Mouse (Mus musculus) neural tube, embryonic 12.5 days (tissue): Measurements from ENCODE around the gene Olfr819. TPM values are rescaled to one million over a fixed set of nuclear protein-coding genes. Genes with fewer than 3 reads are reported as not detected.
"Not testable (repeated sequence)": the region's sequence is repeated elsewhere in the genome, so short reads cannot be mapped to it uniquely, and the experiment has no call there.

Experiments used
- ATAC-seq: fragments of 200-750 bp; cut with Nextera tagmentation; 2 replicates; pipeline ENCODE4 v1.8.0; 2017; ENCODE audit warnings: low read depth, mild to moderate bottlenecking, moderate TSS enrichment, moderate library complexity; ENCODE audit not compliant: low FRiP score
- H3K27ac ChIP-seq: fragments of 300-500 bp; sonication (generic); 2 replicates; pipeline ENCODE4 v1.5.1; 2016
- H3K27me3 ChIP-seq: fragments of 300-500 bp; sonication (generic); replicated peaks from 2 replicates; pipeline ENCODE4 v1.6.1; 2016; ENCODE audit warnings: mild to moderate bottlenecking
- H3K36me3 ChIP-seq: fragments of 300-500 bp; sonication (generic); 2 replicates; pipeline ENCODE4 v1.6.1; 2016; ENCODE audit warnings: mild to moderate bottlenecking
- H3K4me1 ChIP-seq: fragments of 300-500 bp; sonication (generic); 2 replicates; pipeline ENCODE4 v1.6.1; 2016
- H3K4me2 ChIP-seq: fragments of 300-500 bp; sonication (generic); replicated peaks from 2 replicates; pipeline ENCODE4 v1.6.1; 2016; ENCODE audit warnings: mild to moderate bottlenecking
- H3K4me3 ChIP-seq: fragments of 300-500 bp; sonication (generic); 2 replicates; pipeline ENCODE4 v1.5.1; 2016
- H3K9ac ChIP-seq: fragments of 300-500 bp; sonication (generic); 2 replicates; pipeline ENCODE4 v1.6.1; 2016; ENCODE audit warnings: mild to moderate bottlenecking
- H3K9me3 ChIP-seq: fragments of 300-500 bp; sonication (generic); 2 replicates; pipeline ENCODE4 v1.6.1; 2016; ENCODE audit warnings: mild to moderate bottlenecking
- WGBS: fragments of 180-500 bp; shearing (Covaris S2); methylation state at CpG from one replicate; pipeline ENCODE4 v1.1.7; 2016; 5-methylcytosine and 5-hydroxymethylcytosine counted together
- polyA plus RNA-seq: library from polyadenylated mRNA; unstranded; fragments of >200 nt; fragmentation: Nextera tagmentation; extraction: Ambion mirVana; gene quantifications from 2 replicates; pipeline ENCODE4 v1.2.1, GENCODE M21; 2016

Gene Olfr819
- not detected in 2 replicates for polyA plus RNA-seq

GRCm38 (mm10) chr10:129967166-129967565 lies at the start of gene Olfr819:
Olfr819 (minus strand) TSS chr10:129967266.
- WGBS = 85% methylated on average over 2 of the region's 2 CpGs

GRCm38 (mm10) chr10:130012321-130012720 lies 45.3 kb upstream of the Olfr819 start, which contains the start of gene Olfr820:
Olfr820 (plus strand) TSS chr10:130012621.
- Histone ChIP-seq H3K36me3 (no peaks in the 10 kb centered on the region), H3K27me3 (no peaks in the 10 kb centered on the region), H3K4me3 (no peak within 1 kb of the TSS), H3K9ac (no peak within 1 kb of the TSS), H3K4me1 (no peaks in the 10 kb centered on the region), H3K9me3 (no peaks in the 10 kb centered on the region), H3K4me2 (no peak within 1 kb of the TSS), H3K27ac (no peak within 1 kb of the TSS)
- ATAC-seq = no peak

More at GRCm38 (mm10) chr10:129967166-129967565, at the start of gene Olfr819:
- not testable (repeated sequence) for H3K9ac ChIP-seq, ATAC-seq, H3K4me2 ChIP-seq, H3K36me3 ChIP-seq, H3K27ac ChIP-seq, H3K4me3 ChIP-seq, H3K27me3 ChIP-seq, H3K4me1 ChIP-seq, H3K9me3 ChIP-seq

DNA sequence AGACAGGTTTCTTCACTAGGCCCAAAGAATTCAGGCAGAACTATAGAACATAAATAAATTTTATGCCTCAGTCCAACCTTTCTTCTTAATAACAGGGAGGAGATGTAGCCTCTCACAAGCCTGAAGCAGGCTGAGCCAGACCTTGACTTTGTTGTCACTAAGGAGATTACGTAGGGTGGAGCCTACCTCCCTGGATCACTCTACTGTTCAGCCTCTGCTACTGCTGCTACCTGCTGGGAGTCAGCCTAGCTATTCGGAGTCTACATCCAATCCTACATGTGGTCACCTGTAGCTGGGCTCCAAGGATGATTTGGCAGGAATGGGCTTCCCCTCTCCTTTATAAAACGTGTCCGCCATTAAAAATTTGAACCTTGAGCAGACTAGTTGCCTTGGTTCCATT lies 38.3 kb upstream of the Olfr819 start:
- H3K9ac ChIP-seq, H3K4me1 ChIP-seq, ATAC-seq, H3K4me3 ChIP-seq, H3K9me3 ChIP-seq, H3K4me2 ChIP-seq, H3K27ac ChIP-seq, H3K27me3 ChIP-seq, H3K36me3 ChIP-seq: not testable (repeated sequence)
- 94% methylated on average over 4 of the region's 4 CpGs for WGBS

- ATAC-seq, H3K27ac ChIP-seq: not testable (repeated sequence)
- 89% methylated on average over 4 of the region's 4 CpGs for WGBS
Observed at GRCm38 (mm10) chr10:130004104-130004503, 37.0 kb upstream of the Olfr819 start.

DNA sequence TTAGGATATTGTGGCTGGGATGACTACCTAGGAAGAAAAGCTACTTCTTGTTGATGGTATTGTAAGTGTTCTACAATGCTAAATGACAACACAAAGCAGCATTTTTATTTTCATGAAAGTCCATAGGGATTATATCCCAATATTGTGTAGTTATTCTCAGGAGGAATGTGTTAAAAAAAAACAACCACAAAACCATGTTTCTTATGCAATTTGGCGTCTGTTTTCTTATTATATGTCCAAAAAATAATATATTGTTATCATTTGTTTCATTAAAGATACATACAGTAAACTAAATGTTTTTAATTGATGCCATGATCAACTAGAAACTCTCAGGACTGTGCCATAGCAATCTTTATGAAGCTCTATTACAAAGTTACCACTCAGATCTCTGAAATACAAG lies 17.9 kb upstream of the Olfr819 start, which contains the start of gene Gm10310:
Gene Gm10310 (minus strand): TSS at position 101 of the 400 bp plus-strand sequence.
- H3K4me3 ChIP-seq, H3K27me3 ChIP-seq, H3K9ac ChIP-seq, H3K36me3 ChIP-seq, H3K27ac ChIP-seq, H3K4me2 ChIP-seq, ATAC-seq, H3K9me3 ChIP-seq, H3K4me1 ChIP-seq: not testable (repeated sequence)
- WGBS = no CpG with 5 or more reads among the region's 1 CpGs

More at GRCm38 (mm10) chr10:130004104-130004503, 37.0 kb upstream of the Olfr819 start:
- not testable (repeated sequence) for H3K36me3 ChIP-seq, H3K9ac ChIP-seq, H3K9me3 ChIP-seq, H3K27me3 ChIP-seq, H3K4me3 ChIP-seq, H3K4me1 ChIP-seq, H3K4me2 ChIP-seq

- not testable (repeated sequence) for H3K4me3 ChIP-seq, H3K27me3 ChIP-seq, H3K4me2 ChIP-seq, H3K27ac ChIP-seq, H3K9me3 ChIP-seq, H3K4me1 ChIP-seq, H3K36me3 ChIP-seq, H3K9ac ChIP-seq
- WGBS = no CpG with 5 or more reads among the region's 3 CpGs
- ATAC-seq = peak; percentile 56
Observed at GRCm38 (mm10) chr10:129981867-129982266, 14.8 kb upstream of the Olfr819 start.

DNA sequence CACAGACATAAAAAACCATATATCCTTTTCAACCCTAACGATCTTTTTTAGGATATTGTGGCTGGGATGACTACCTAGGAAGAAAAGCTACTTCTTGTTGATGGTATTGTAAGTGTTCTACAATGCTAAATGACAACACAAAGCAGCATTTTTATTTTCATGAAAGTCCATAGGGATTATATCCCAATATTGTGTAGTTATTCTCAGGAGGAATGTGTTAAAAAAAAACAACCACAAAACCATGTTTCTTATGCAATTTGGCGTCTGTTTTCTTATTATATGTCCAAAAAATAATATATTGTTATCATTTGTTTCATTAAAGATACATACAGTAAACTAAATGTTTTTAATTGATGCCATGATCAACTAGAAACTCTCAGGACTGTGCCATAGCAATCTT lies 9.0 kb upstream of the Olfr819 start, which contains the start of gene Olfr247:
Gene Olfr247 (minus strand): TSS at position 101 of the 400 bp plus-strand sequence.
- H3K4me1 ChIP-seq, H3K36me3 ChIP-seq, H3K9ac ChIP-seq, H3K9me3 ChIP-seq, H3K27me3 ChIP-seq, H3K27ac ChIP-seq, H3K4me3 ChIP-seq, ATAC-seq, H3K4me2 ChIP-seq: not testable (repeated sequence)
- WGBS = no CpG with 5 or more reads among the region's 2 CpGs

GRCm38 (mm10) chr10:129972994-129973393 lies 5.9 kb upstream of the Olfr819 start:
- H3K4me3 ChIP-seq, H3K9me3 ChIP-seq, H3K27me3 ChIP-seq, H3K36me3 ChIP-seq, H3K4me2 ChIP-seq, H3K9ac ChIP-seq, H3K27ac ChIP-seq, H3K4me1 ChIP-seq: not testable (repeated sequence)
- WGBS = no CpG with 5 or more reads among the region's 3 CpGs
- peak; percentile 72 for ATAC-seq

- not testable (repeated sequence) for H3K4me1 ChIP-seq, H3K9me3 ChIP-seq, H3K4me3 ChIP-seq, H3K36me3 ChIP-seq, H3K9ac ChIP-seq, H3K4me2 ChIP-seq, ATAC-seq, H3K27ac ChIP-seq, H3K27me3 ChIP-seq
- 100% methylated on average over 2 of the region's 3 CpGs for WGBS
Observed at GRCm38 (mm10) chr10:129966232-129966631, 834 bp downstream of the Olfr819 start.

DNA sequence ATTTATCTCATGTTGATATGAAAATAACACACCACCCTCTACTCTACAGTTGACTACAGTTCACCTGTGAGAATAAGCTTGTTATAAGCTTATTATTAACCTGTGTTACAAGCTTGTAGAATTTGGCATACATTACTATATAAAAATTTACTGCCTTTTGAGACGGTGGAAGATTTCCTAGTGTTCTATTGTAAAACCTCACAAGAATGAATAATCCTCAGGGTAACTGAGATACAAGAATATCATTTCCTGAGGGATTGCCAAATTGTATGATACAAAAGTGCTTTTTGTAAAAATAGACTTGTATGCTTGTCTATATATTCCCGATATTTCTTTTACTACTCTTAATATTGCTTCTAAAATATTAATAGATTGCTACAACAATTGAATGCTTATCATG lies 18.1 kb downstream of the Olfr819 start, which contains the start of gene Olfr818:
Gene Olfr818 (minus strand): TSS at position 101 of the 400 bp plus-strand sequence.
- no peaks in the 10 kb centered on the region for H3K36me3 ChIP-seq
- H3K9me3 ChIP-seq = no peaks in the 10 kb centered on the region
- no peak within 1 kb of the TSS for H3K4me3 ChIP-seq
- no peak for ATAC-seq
- H3K9ac ChIP-seq = no peak within 1 kb of the TSS
- H3K27ac ChIP-seq = no peak within 1 kb of the TSS
- H3K27me3 ChIP-seq = no peaks in the 10 kb centered on the region
- 94% methylated on average over 2 of the region's 2 CpGs for WGBS
- no peak within 1 kb of the TSS for H3K4me2 ChIP-seq
- no peaks in the 10 kb centered on the region for H3K4me1 ChIP-seq

GRCm38 (mm10) chr10:129915497-129915896 lies 51.6 kb downstream of the Olfr819 start, which contains the start of gene Olfr816:
Olfr816 (minus strand) TSS chr10:129915597.
- Histone ChIP-seq H3K4me2 (no peak within 1 kb of the TSS), H3K9ac (no peak within 1 kb of the TSS), H3K4me3 (no peak within 1 kb of the TSS), H3K36me3 (no peaks in the 10 kb centered on the region), H3K4me1 (no peaks in the 10 kb centered on the region), H3K27ac (no peak within 1 kb of the TSS), H3K27me3 (no peaks in the 10 kb centered on the region), H3K9me3 (no peaks in the 10 kb centered on the region)
- no peak for ATAC-seq
- WGBS = 69% methylated on average over 1 of the region's 1 CpGs
